ENCODE assay signal across 10 mouse cellular contexts in the genomic region with DNA sequence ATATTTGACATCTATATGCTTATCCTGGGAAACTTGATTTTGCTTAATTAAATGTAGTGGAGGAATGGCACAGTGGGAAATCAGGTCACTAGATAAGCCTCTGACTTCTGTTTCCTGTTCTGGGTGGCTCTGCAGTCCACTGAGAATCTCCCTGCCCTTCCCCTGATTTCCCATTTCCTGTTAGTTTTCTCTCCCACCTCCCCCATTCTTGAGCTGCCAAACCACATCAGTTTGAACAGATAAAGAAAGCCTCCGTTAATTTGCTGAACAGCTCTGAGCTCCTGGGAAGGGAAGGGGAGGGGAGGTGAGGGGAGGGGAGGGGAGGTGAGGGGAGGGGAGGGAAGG. TPM values are rescaled to one million over a fixed set of nuclear protein-coding genes. Genes with fewer than 3 reads are reported as not detected.
DNase-seq lines count a peak whose midpoint lies in the region; ATAC-seq and TF ChIP-seq lines count a peak whose summit lies in the region.
"Had no signal": no experiment of that assay in that cellular context is flagged by ENCODE, and none has a peak within 500 bp of the region (broad histone marks: within the 10 kb centered on the region; RNA-seq: fewer than 3 reads in every experiment).

No protein-coding gene starts in this region.

- intact Hi-C loops in left cerebral cortex, postnatal 4 days (cut with DNase I): no loop called here

- H3K9me3 ChIP-seq in liver, embryonic 12.5 days (replicated peaks): no peaks in the 10 kb centered on the region
- no peaks in the 10 kb centered on the region for H3K9me3 ChIP-seq in heart, embryonic 13.5 days
- H3K9me3 ChIP-seq in limb, embryonic 12.5 days: no peaks in the 10 kb centered on the region
- H3K9me3 ChIP-seq in stomach, embryonic 16.5 days (replicated peaks; ENCODE audit: control insufficient read depth, low read length): no peaks in the 10 kb centered on the region

- WGBS in liver, adult 2 months: 0% methylated on average over 1 of the region's 1 CpGs
- WGBS in liver, embryonic 12.5 days (ENCODE audit: insufficient replicate concordance): no CpG with 5 or more reads among the region's 1 CpGs
- no CpG with 5 or more reads among the region's 1 CpGs for WGBS in heart, embryonic 13.5 days
- WGBS in limb, embryonic 12.5 days: 14% methylated on average over 1 of the region's 1 CpGs
- WGBS in stomach, embryonic 16.5 days: 9% methylated on average over 1 of the region's 1 CpGs

- peaks cover 7% of the 10 kb centered on the region for H3K4me1 ChIP-seq in liver, adult 2 months (ENCODE audit: control insufficient read depth, insufficient read depth, low read length)
- peaks cover 47% of the 10 kb centered on the region for H3K4me1 ChIP-seq in liver, embryonic 12.5 days
- peaks cover 61% of the 10 kb centered on the region for H3K4me1 ChIP-seq in heart, embryonic 13.5 days
- H3K4me1 ChIP-seq in limb, embryonic 12.5 days (replicated peaks): peaks cover 26% of the 10 kb centered on the region
- H3K4me1 ChIP-seq in stomach, embryonic 16.5 days (ENCODE audit: control insufficient read depth, insufficient read depth, low read length): peaks cover 27% of the 10 kb centered on the region

- H3K9ac ChIP-seq in liver, adult 2 months (ENCODE audit: low read depth, low read length): no peak overlapping the region
- no peak overlapping the region for H3K9ac ChIP-seq in liver, embryonic 12.5 days
- peak overlapping the region; percentile 20; the same call in 1 of the 2 replicates for H3K9ac ChIP-seq in heart, embryonic 13.5 days
- no peak overlapping the region for H3K9ac ChIP-seq in limb, embryonic 12.5 days (replicated peaks)
- H3K9ac ChIP-seq in stomach, embryonic 16.5 days (ENCODE audit: low read length): no peak overlapping the region

- no peak overlapping the region for H3K4me3 ChIP-seq in liver, adult 2 months (ENCODE audit: insufficient read depth, low read depth, low read length)
- no peak overlapping the region for H3K4me3 ChIP-seq in liver, embryonic 12.5 days
- H3K4me3 ChIP-seq in heart, embryonic 13.5 days: no peak overlapping the region
- no peak overlapping the region for H3K4me3 ChIP-seq in limb, embryonic 12.5 days (replicated peaks)
- no peak overlapping the region for H3K4me3 ChIP-seq in stomach, embryonic 16.5 days (replicated peaks; ENCODE audit: low read length)

- H3K27ac ChIP-seq in liver, adult 2 months (replicated peaks; ENCODE audit: insufficient read depth, low read depth, low read length): no peak overlapping the region
- no peak overlapping the region; the same call in 1 of the 2 replicates for H3K27ac ChIP-seq in liver, embryonic 12.5 days
- peak overlapping the region; percentile 82 for H3K27ac ChIP-seq in heart, embryonic 13.5 days (replicated peaks)
- 0 out of 2 replicates have a peak overlapping the region, but pooled peaks have one; percentile 42 for H3K27ac ChIP-seq in limb, embryonic 12.5 days
- H3K27ac ChIP-seq in stomach, embryonic 16.5 days (ENCODE audit: low read length): peak overlapping the region; percentile 57; the same call in 1 of the 2 replicates

- H3K27me3 ChIP-seq in liver, adult 2 months (ENCODE audit: control insufficient read depth, insufficient read depth, low read length): no peaks in the 10 kb centered on the region
- no peaks in the 10 kb centered on the region for H3K27me3 ChIP-seq in liver, embryonic 12.5 days (replicated peaks)
- H3K27me3 ChIP-seq in heart, embryonic 13.5 days (replicated peaks): no peaks in the 10 kb centered on the region
- H3K27me3 ChIP-seq in limb, embryonic 12.5 days: no peaks in the 10 kb centered on the region
- no peaks in the 10 kb centered on the region for H3K27me3 ChIP-seq in stomach, embryonic 16.5 days (ENCODE audit: control insufficient read depth, insufficient read depth, low read length)

- ATAC-seq in liver, embryonic 12.5 days: no peak
- ATAC-seq in heart, embryonic 13.5 days (ENCODE audit: extremely low read depth, insufficient number of reproducible peaks, low FRiP score, low TSS enrichment): no peak
- ATAC-seq in limb, embryonic 12.5 days (ENCODE audit: insufficient number of reproducible peaks, insufficient read depth, low FRiP score, low TSS enrichment, low read depth): no peak
- ATAC-seq in stomach, embryonic 16.5 days (ENCODE audit: insufficient read depth, low FRiP score): no peak

- no peak for TF ChIP-seq CTCF in liver, adult 2 months (IDR thresholded peaks at IDR 0.05; ENCODE audit: low read depth, low read length)

- peaks cover 26% of the 10 kb centered on the region for H3K36me3 ChIP-seq in liver, adult 2 months (ENCODE audit: control insufficient read depth, insufficient read depth, low read length)
- H3K36me3 ChIP-seq in liver, embryonic 12.5 days: peaks cover 19% of the 10 kb centered on the region; the same call in 1 of the 2 replicates
- H3K36me3 ChIP-seq in heart, embryonic 13.5 days: peaks cover 45% of the 10 kb centered on the region
- H3K36me3 ChIP-seq in limb, embryonic 12.5 days: peaks cover 37% of the 10 kb centered on the region
- peaks cover 11% of the 10 kb centered on the region; the same call in 1 of the 2 replicates for H3K36me3 ChIP-seq in stomach, embryonic 16.5 days (ENCODE audit: control insufficient read depth, insufficient read depth, low read length)

- H3K79me2 ChIP-seq in liver, adult 2 months (ENCODE audit: control insufficient read depth, insufficient read depth, low read length): no peaks in the 10 kb centered on the region; the same call in 1 of the 2 replicates

- DNase-seq in liver, adult 2 months (ENCODE audit: extremely low read depth, low read depth, low spot score): peak; percentile 58
- DNase-seq in urinary bladder, adult 2 months (ENCODE audit: low spot score): no peak
- no peak for DNase-seq in left cerebral cortex, postnatal 4 days
- DNase-seq in left cerebral cortex, adult 9 months (ENCODE audit: low spot score in 2 of 2): no peak
- DNase-seq: cerebellum, adult 18-20 months; gastrocnemius, postnatal 36 days had no signal

- TF ChIP-seq POLR2A in liver, adult 2 months (IDR thresholded peaks at IDR 0.05; ENCODE audit: extremely low read depth, insufficient read depth, low read length): no peak

- no peak overlapping the region for H3K4me2 ChIP-seq in liver, embryonic 12.5 days
- no peak overlapping the region for H3K4me2 ChIP-seq in heart, embryonic 13.5 days
- no peak overlapping the region for H3K4me2 ChIP-seq in limb, embryonic 12.5 days
- H3K4me2 ChIP-seq in stomach, embryonic 16.5 days (ENCODE audit: low read depth, low read length): no peak overlapping the region

RNA-seq across cellular contexts. Expression of a gene that starts 51.8 kb away (rescaled TPM):
- 115 and 121 TPM in 2 replicates for total RNA-seq in liver, adult 2 months (2014; rRNA removed)
- polyA plus RNA-seq in liver, adult 2 months (2012; rRNA removed): 23.5 and 30.6 TPM in 2 replicates
- polyA plus RNA-seq in liver, embryonic 12.5 days (2016; fragmentation: Nextera tagmentation; extraction: Ambion mirVana): 33.3 and 35.4 TPM in 2 replicates
- 28.6 and 30.0 TPM in 2 replicates for polyA plus RNA-seq in heart, embryonic 13.5 days (2015; fragmentation: Nextera tagmentation; extraction: Ambion mirVana)
- 48.1 and 49.9 TPM in 2 replicates for polyA plus RNA-seq in limb, embryonic 12.5 days (2016; fragmentation: Nextera tagmentation; extraction: Ambion mirVana)
- 45.5 and 55.1 TPM in 2 replicates for polyA plus RNA-seq in stomach, embryonic 16.5 days (2015; fragmentation: Nextera tagmentation; extraction: Ambion mirVana)
- polyA plus RNA-seq in urinary bladder, adult 2 months (2012; rRNA removed): 13.1 and 15.8 TPM in 2 replicates
- 10 to 100 TPM; 14.8 to 17.6 TPM for total RNA-seq in left cerebral cortex, postnatal 4 days (2021)

Comparison
In these comparisons a context has a peak if more than half of its experiments do, and no peak if none do; other contexts are left out.
1. H3K27ac ChIP-seq: peak in heart, embryonic 13.5 days (single experiment), limb, embryonic 12.5 days (single experiment) and stomach, embryonic 16.5 days (single experiment); none in liver, adult 2 months (single experiment) and liver, embryonic 12.5 days (single experiment).